Mouse (Mus musculus) embryonic facial prominence, embryonic 13.5 days (tissue): Measurements from ENCODE around the gene Secisbp2. TPM values are rescaled to one million over a fixed set of nuclear protein-coding genes. Genes with fewer than 3 reads are reported as not detected.
"Not testable (repeated sequence)": the region's sequence is repeated elsewhere in the genome, so short reads cannot be mapped to it uniquely, and the experiment has no call there.

Experiments used
- ATAC-seq: fragments of 200-750 bp; cut with Nextera tagmentation; 2 replicates; pipeline ENCODE4 v1.8.0; 2017; ENCODE audit warnings: low read depth; ENCODE audit not compliant: insufficient number of reproducible peaks, insufficient read depth, low FRiP score, low TSS enrichment
- H3K27ac ChIP-seq: fragments of 300-500 bp; sonication (generic); 2 replicates; pipeline ENCODE4 v1.5.1; 2015; ENCODE audit warnings: moderate library complexity, mild to moderate bottlenecking, inconsistent platforms
- H3K27me3 ChIP-seq: fragments of 300-500 bp; sonication (generic); 2 replicates; pipeline ENCODE4 v1.6.1; 2015; ENCODE audit warnings: mild to moderate bottlenecking, inconsistent platforms
- H3K36me3 ChIP-seq: fragments of 300-500 bp; sonication (generic); 2 replicates; pipeline ENCODE4 v1.6.1; 2015; ENCODE audit warnings: mild to moderate bottlenecking, inconsistent platforms
- H3K4me1 ChIP-seq: fragments of 300-500 bp; sonication (generic); 2 replicates; pipeline ENCODE4 v1.6.1; 2015; ENCODE audit warnings: inconsistent platforms
- H3K4me2 ChIP-seq: fragments of 300-500 bp; sonication (generic); 2 replicates; pipeline ENCODE4 v1.6.1; 2015; ENCODE audit warnings: moderate library complexity, mild to moderate bottlenecking, inconsistent platforms
- H3K4me3 ChIP-seq: fragments of 300-500 bp; sonication (generic); 2 replicates; pipeline ENCODE4 v1.5.1; 2015; ENCODE audit warnings: mild to moderate bottlenecking, inconsistent platforms
- H3K9ac ChIP-seq: fragments of 300-500 bp; sonication (generic); 2 replicates; pipeline ENCODE4 v1.6.1; 2015; ENCODE audit warnings: mild to moderate bottlenecking, inconsistent platforms
- H3K9me3 ChIP-seq: fragments of 300-500 bp; sonication (generic); 2 replicates; pipeline ENCODE4 v1.6.1; 2016; ENCODE audit warnings: inconsistent platforms
- WGBS: fragments of 180-500 bp; shearing (Covaris S2); methylation state at CpG from one replicate; pipeline ENCODE4 v1.1.7; 2015; ENCODE audit warnings: mixed read lengths; 5-methylcytosine and 5-hydroxymethylcytosine counted together
- polyA plus RNA-seq: library from polyadenylated mRNA; unstranded; fragments of >200 nt; fragmentation: Nextera tagmentation; extraction: Ambion mirVana; gene quantifications from 2 replicates; pipeline ENCODE4 v1.2.1, GENCODE M21; 2015

Secisbp2 gene
- polyA plus RNA-seq, 1 experiment from 2014 or later = 38.3 TPM

- no peak for ATAC-seq
- Histone ChIP-seq H3K36me3 (peaks cover 95% of the 10 kb centered on the region), H3K4me1 (no peaks in the 10 kb centered on the region), H3K4me3 (no peak overlapping the region), H3K9ac (no peak overlapping the region), H3K27me3 (no peaks in the 10 kb centered on the region), H3K4me2 (no peak overlapping the region), H3K9me3 (no peaks in the 10 kb centered on the region), H3K27ac (no peak overlapping the region)
- WGBS = 92% methylated on average over 2 of the region's 2 CpGs
Observed at GRCm38 (mm10) chr13:51663561-51663960, 12.1 kb downstream of the Secisbp2 start.

- not testable (repeated sequence) for H3K27ac ChIP-seq, H3K27me3 ChIP-seq, H3K4me1 ChIP-seq, H3K9me3 ChIP-seq, ATAC-seq, H3K9ac ChIP-seq, H3K4me3 ChIP-seq, H3K4me2 ChIP-seq
- 90% methylated on average over 12 of the region's 12 CpGs for WGBS
- H3K36me3 ChIP-seq = peaks cover 84% of the 10 kb centered on the region
Observed at GRCm38 (mm10) chr13:51668195-51668594, 16.7 kb downstream of the Secisbp2 start.

GRCm38 (mm10) chr13:51676641-51677040 lies 25.1 kb downstream of the Secisbp2 start:
- H3K27ac ChIP-seq = no peak overlapping the region
- H3K9ac ChIP-seq = no peak overlapping the region
- WGBS = 75% methylated on average over 4 of the region's 4 CpGs
- ATAC-seq = no peak
- no peaks in the 10 kb centered on the region for H3K9me3 ChIP-seq
- H3K27me3 ChIP-seq = no peaks in the 10 kb centered on the region
- peaks cover 90% of the 10 kb centered on the region for H3K36me3 ChIP-seq
- H3K4me2 ChIP-seq = no peak overlapping the region
- no peaks in the 10 kb centered on the region for H3K4me1 ChIP-seq
- H3K4me3 ChIP-seq = no peak overlapping the region

- 94% methylated on average over 12 of the region's 12 CpGs for WGBS
- Histone ChIP-seq H3K4me3 (no peak overlapping the region), H3K9me3 (no peaks in the 10 kb centered on the region), H3K9ac (no peak overlapping the region), H3K36me3 (peaks cover 91% of the 10 kb centered on the region), H3K4me2 (no peak overlapping the region), H3K4me1 (no peaks in the 10 kb centered on the region), H3K27ac (no peak overlapping the region), H3K27me3 (no peaks in the 10 kb centered on the region)
- no peak for ATAC-seq
Observed at GRCm38 (mm10) chr13:51677041-51677440, 25.5 kb downstream of the Secisbp2 start.

GRCm38 (mm10) chr13:51677630-51678185 lies 26.2 kb downstream of the Secisbp2 start:
- ATAC-seq = no peak
- no peaks in the 10 kb centered on the region for H3K9me3 ChIP-seq
- no peaks in the 10 kb centered on the region for H3K27me3 ChIP-seq
- H3K9ac ChIP-seq = no peak overlapping the region
- 93% methylated on average over 7 of the region's 7 CpGs for WGBS
- peaks cover 98% of the 10 kb centered on the region for H3K36me3 ChIP-seq
- no peaks in the 10 kb centered on the region for H3K4me1 ChIP-seq
- H3K27ac ChIP-seq = no peak overlapping the region
- H3K4me3 ChIP-seq = no peak overlapping the region
- no peak overlapping the region for H3K4me2 ChIP-seq

GRCm38 (mm10) chr13:51678687-51679086 lies 27.2 kb downstream of the Secisbp2 start:
- WGBS = 90% methylated on average over 6 of the region's 6 CpGs
- Histone ChIP-seq H3K9ac (no peak overlapping the region), H3K9me3 (no peaks in the 10 kb centered on the region), H3K4me3 (no peak overlapping the region), H3K27me3 (no peaks in the 10 kb centered on the region), H3K36me3 (peaks cover 99% of the 10 kb centered on the region), H3K4me1 (no peaks in the 10 kb centered on the region), H3K27ac (no peak overlapping the region), H3K4me2 (no peak overlapping the region)
- no peak for ATAC-seq

GRCm38 (mm10) chr13:51679332-51679731 lies 27.8 kb downstream of the Secisbp2 start:
- Histone ChIP-seq H3K9ac (no peak overlapping the region), H3K27ac (no peak overlapping the region), H3K9me3 (no peaks in the 10 kb centered on the region), H3K4me1 (no peaks in the 10 kb centered on the region), H3K4me3 (no peak overlapping the region), H3K27me3 (no peaks in the 10 kb centered on the region), H3K36me3 (peaks cover 98% of the 10 kb centered on the region), H3K4me2 (no peak overlapping the region)
- no peak for ATAC-seq
- 73% methylated on average over 4 of the region's 4 CpGs for WGBS

GRCm38 (mm10) chr13:51681076-51681475 lies 29.6 kb downstream of the Secisbp2 start:
- WGBS = 82% methylated on average over 5 of the region's 5 CpGs
- no peak for ATAC-seq
- Histone ChIP-seq H3K36me3 (peaks cover 98% of the 10 kb centered on the region), H3K9ac (no peak overlapping the region), H3K4me1 (no peaks in the 10 kb centered on the region), H3K4me3 (no peak overlapping the region), H3K9me3 (no peaks in the 10 kb centered on the region), H3K4me2 (no peak overlapping the region), H3K27ac (no peak overlapping the region), H3K27me3 (no peaks in the 10 kb centered on the region)

GRCm38 (mm10) chr13:51681634-51682033 lies 30.1 kb downstream of the Secisbp2 start:
- ATAC-seq = no peak
- Histone ChIP-seq H3K27ac (no peak overlapping the region), H3K27me3 (no peaks in the 10 kb centered on the region), H3K4me3 (no peak overlapping the region), H3K9ac (no peak overlapping the region), H3K4me1 (no peaks in the 10 kb centered on the region), H3K36me3 (peaks cover 96% of the 10 kb centered on the region), H3K4me2 (no peak overlapping the region), H3K9me3 (no peaks in the 10 kb centered on the region)
- WGBS = 95% methylated on average over 8 of the region's 8 CpGs

GRCm38 (mm10) chr13:51685290-51685966 lies 33.9 kb downstream of the Secisbp2 start:
- Histone ChIP-seq H3K4me1 (no peaks in the 10 kb centered on the region), H3K9me3 (no peaks in the 10 kb centered on the region), H3K27ac (no peak overlapping the region), H3K27me3 (no peaks in the 10 kb centered on the region), H3K4me2 (no peak overlapping the region), H3K36me3 (peaks cover 82% of the 10 kb centered on the region), H3K9ac (no peak overlapping the region), H3K4me3 (no peak overlapping the region)
- 75% methylated on average over 7 of the region's 7 CpGs for WGBS
- ATAC-seq = no peak

- no peak overlapping the region for H3K4me2 ChIP-seq
- no peak overlapping the region for H3K9ac ChIP-seq
- H3K36me3 ChIP-seq = peaks cover 67% of the 10 kb centered on the region
- no peak overlapping the region for H3K4me3 ChIP-seq
- WGBS = 97% methylated on average over 5 of the region's 5 CpGs
- no peaks in the 10 kb centered on the region for H3K4me1 ChIP-seq
- H3K27me3 ChIP-seq = no peaks in the 10 kb centered on the region
- no peaks in the 10 kb centered on the region for H3K9me3 ChIP-seq
- H3K27ac ChIP-seq = no peak overlapping the region
- no peak for ATAC-seq
Observed at GRCm38 (mm10) chr13:51686966-51687365, 35.5 kb downstream of the Secisbp2 start.

- ATAC-seq = no peak
- 65% methylated on average over 3 of the region's 3 CpGs for WGBS
- peaks cover 50% of the 10 kb centered on the region for H3K36me3 ChIP-seq
- no peak overlapping the region for H3K4me2 ChIP-seq
- no peaks in the 10 kb centered on the region for H3K4me1 ChIP-seq
- H3K9ac ChIP-seq = no peak overlapping the region
- H3K4me3 ChIP-seq = no peak overlapping the region
- H3K27me3 ChIP-seq = no peaks in the 10 kb centered on the region
- no peaks in the 10 kb centered on the region for H3K9me3 ChIP-seq
- H3K27ac ChIP-seq = no peak overlapping the region
Observed at GRCm38 (mm10) chr13:51688688-51689087, 37.2 kb downstream of the Secisbp2 start.
